Mouse (Mus musculus) small intestine, adult 2 months (tissue): Measurements from ENCODE around the gene Retreg1.

Experiments
- CTCF ChIP-seq: fragments of 200-500 bp; IDR thresholded peaks from 2 replicates; pipeline ENCODE4 v1.5.1; 2012; ENCODE audit warnings: low read depth, mild to moderate bottlenecking, control low read depth, inconsistent platforms, low read length, moderate library complexity, mixed read lengths; ENCODE audit not compliant: insufficient replicate concordance, insufficient read length; ENCODE audit errors: extremely low read depth
- POLR2A ChIP-seq: fragments of 200-500 bp; IDR thresholded peaks from 2 replicates; pipeline ENCODE4 v1.6.1; 2012; ENCODE audit warnings: low read depth, mild to moderate bottlenecking, control low read depth, inconsistent platforms, low read length, moderate library complexity

DNA sequence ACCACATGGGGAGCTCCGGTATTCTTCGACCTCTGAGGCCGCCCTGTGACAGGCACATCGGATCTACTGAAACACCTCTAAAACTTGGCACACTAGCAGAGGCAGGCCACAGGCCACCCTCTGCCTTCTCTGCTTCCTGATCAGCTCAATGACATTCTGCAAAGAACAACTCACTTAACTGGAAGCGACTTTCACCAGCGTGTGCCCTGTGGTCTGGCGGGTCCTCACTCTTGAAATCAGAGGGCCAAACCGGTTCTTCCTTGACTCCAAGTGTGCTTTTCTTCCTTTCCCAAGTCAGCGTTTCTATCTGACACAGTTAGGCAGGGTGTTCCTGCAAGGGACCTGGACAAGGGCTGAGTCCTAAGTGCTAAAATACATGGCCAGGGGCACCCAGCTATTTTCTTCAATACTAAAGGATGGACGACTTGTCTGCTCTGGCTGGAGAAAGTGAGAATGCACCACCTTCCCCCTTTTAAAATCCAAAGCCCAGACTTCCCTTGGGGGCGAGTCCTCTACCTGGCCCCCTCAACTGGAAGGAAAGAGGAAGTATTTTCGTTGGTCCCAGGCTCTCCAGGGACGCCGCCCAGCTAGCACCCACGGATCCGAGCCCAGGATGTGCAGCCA lies 406 bp upstream of the Retreg1 start:
- TF ChIP-seq POLR2A (no peak), CTCF (no peak)
